Mouse (Mus musculus): ENCODE results near the gene Polr1b. TPM values are rescaled to one million over a fixed set of nuclear protein-coding genes. Genes with fewer than 3 reads are reported as not detected.
A peak's percentile ranks its signal among the peaks of the same experiment; 100 is the strongest.

The Polr1b gene
- total and polyA plus RNA-seq, 2 experiments from 2014 or later: 7.6 to 13.6 TPM

GRCm38 (mm10) chr2:129150386-129150785 lies 49.6 kb downstream of the Polr1b start:
- ATAC-seq (ENCODE audit: insufficient read depth, low read depth) (no peak), DNase-seq (ENCODE audit: low spot score) (no peak)
- Histone ChIP-seq H3K9me3 (replicated peaks; ENCODE audit: control insufficient read depth, low read length) (no peaks in the 10 kb centered on the region), H3K4me3 (ENCODE audit: low read depth, low read length) (no peak overlapping the region), H3K4me1 (ENCODE audit: control insufficient read depth, insufficient read depth) (no peaks in the 10 kb centered on the region), H3K4me2 (ENCODE audit: low read depth, low read length) (no peak overlapping the region), H3K36me3 (replicated peaks; ENCODE audit: control insufficient read depth, insufficient read depth, low read length) (no peaks in the 10 kb centered on the region), H3K27ac (ENCODE audit: low read depth) (no peak overlapping the region), H3K27me3 (ENCODE audit: control insufficient read depth, insufficient read depth, low read length) (no peaks in the 10 kb centered on the region), H3K9ac (replicated peaks; ENCODE audit: low read depth, low read length) (no peak overlapping the region)
- 72% methylated on average over 5 of the region's 5 CpGs for WGBS
- TF ChIP-seq EP300 (IDR thresholded peaks at IDR 0.05; ENCODE audit: low read depth) (no peak), CTCF (IDR thresholded peaks at IDR 0.05; ENCODE audit: low read depth) (no peak)

GRCm38 (mm10) chr2:129151111-129151510 lies 50.3 kb downstream of the Polr1b start:
- H3K27me3 ChIP-seq (ENCODE audit: control insufficient read depth, insufficient read depth, low read length): no peaks in the 10 kb centered on the region
- no peaks in the 10 kb centered on the region for H3K9me3 ChIP-seq (replicated peaks; ENCODE audit: control insufficient read depth, low read length)
- no peaks in the 10 kb centered on the region for H3K4me1 ChIP-seq (ENCODE audit: control insufficient read depth, insufficient read depth)
- TF ChIP-seq CTCF (IDR thresholded peaks at IDR 0.05; ENCODE audit: low read depth): no peak
- TF ChIP-seq EP300 (IDR thresholded peaks at IDR 0.05; ENCODE audit: low read depth): no peak
- H3K4me3 ChIP-seq (ENCODE audit: low read depth, low read length): no peak overlapping the region
- H3K9ac ChIP-seq (replicated peaks; ENCODE audit: low read depth, low read length): no peak overlapping the region
- 82% methylated on average over 9 of the region's 9 CpGs for WGBS
- no peak overlapping the region for H3K4me2 ChIP-seq (ENCODE audit: low read depth, low read length)
- H3K36me3 ChIP-seq (replicated peaks; ENCODE audit: control insufficient read depth, insufficient read depth, low read length): no peaks in the 10 kb centered on the region
- DNase-seq (ENCODE audit: low spot score): no peak
- no peak for ATAC-seq (ENCODE audit: insufficient read depth, low read depth)
- no peak overlapping the region for H3K27ac ChIP-seq (ENCODE audit: low read depth)

GRCm38 (mm10) chr2:129152751-129153150 lies 52.0 kb downstream of the Polr1b start:
- Histone ChIP-seq H3K9me3 (replicated peaks; ENCODE audit: control insufficient read depth, low read length) (no peaks in the 10 kb centered on the region), H3K4me1 (ENCODE audit: control insufficient read depth, insufficient read depth) (no peaks in the 10 kb centered on the region), H3K4me3 (ENCODE audit: low read depth, low read length) (no peak overlapping the region), H3K36me3 (replicated peaks; ENCODE audit: control insufficient read depth, insufficient read depth, low read length) (no peaks in the 10 kb centered on the region), H3K4me2 (ENCODE audit: low read depth, low read length) (no peak overlapping the region), H3K9ac (replicated peaks; ENCODE audit: low read depth, low read length) (no peak overlapping the region), H3K27me3 (ENCODE audit: control insufficient read depth, insufficient read depth, low read length) (no peaks in the 10 kb centered on the region), H3K27ac (ENCODE audit: low read depth) (no peak overlapping the region)
- WGBS: 65% methylated on average over 1 of the region's 1 CpGs
- ATAC-seq (ENCODE audit: insufficient read depth, low read depth): no peak
- no peak for DNase-seq (ENCODE audit: low spot score)
- TF ChIP-seq EP300 (IDR thresholded peaks at IDR 0.05; ENCODE audit: low read depth): no peak
- 0 out of 2 replicates have a peak, but pooled peaks have one; percentile 2 for TF ChIP-seq CTCF (IDR thresholded peaks at IDR 0.05; ENCODE audit: low read depth)

- TF ChIP-seq CTCF (IDR thresholded peaks at IDR 0.05; ENCODE audit: low read depth) (no peak), EP300 (IDR thresholded peaks at IDR 0.05; ENCODE audit: low read depth) (no peak)
- H3K9me3 ChIP-seq (replicated peaks; ENCODE audit: control insufficient read depth, low read length): 0 out of 2 replicates have a peak, but pooled peaks cover 4% of the 10 kb centered on the region
- no peaks in the 10 kb centered on the region for H3K27me3 ChIP-seq (ENCODE audit: control insufficient read depth, insufficient read depth, low read length)
- no peak overlapping the region for H3K4me3 ChIP-seq (ENCODE audit: low read depth, low read length)
- ATAC-seq (ENCODE audit: insufficient read depth, low read depth) (no peak), DNase-seq (ENCODE audit: low spot score) (no peak)
- no peak overlapping the region for H3K27ac ChIP-seq (ENCODE audit: low read depth)
- no peak overlapping the region for H3K9ac ChIP-seq (replicated peaks; ENCODE audit: low read depth, low read length)
- 51% methylated on average over 5 of the region's 5 CpGs for WGBS
- H3K4me2 ChIP-seq (ENCODE audit: low read depth, low read length): no peak overlapping the region
- H3K4me1 ChIP-seq (ENCODE audit: control insufficient read depth, insufficient read depth): no peaks in the 10 kb centered on the region
- H3K36me3 ChIP-seq (replicated peaks; ENCODE audit: control insufficient read depth, insufficient read depth, low read length): no peaks in the 10 kb centered on the region
These were observed 64.0 kb downstream of the Polr1b start for GRCm38 (mm10) chr2:129164815-129165214.

- Histone ChIP-seq H3K4me2 (ENCODE audit: low read depth, low read length) (no peak overlapping the region), H3K36me3 (replicated peaks; ENCODE audit: control insufficient read depth, insufficient read depth, low read length) (no peaks in the 10 kb centered on the region), H3K9ac (replicated peaks; ENCODE audit: low read depth, low read length) (no peak overlapping the region), H3K9me3 (replicated peaks; ENCODE audit: control insufficient read depth, low read length) (0 out of 2 replicates have a peak, but pooled peaks cover 4% of the 10 kb centered on the region), H3K27ac (ENCODE audit: low read depth) (peak overlapping the region; percentile 68), H3K4me3 (ENCODE audit: low read depth, low read length) (no peak overlapping the region), H3K4me1 (ENCODE audit: control insufficient read depth, insufficient read depth) (no peaks in the 10 kb centered on the region), H3K27me3 (ENCODE audit: control insufficient read depth, insufficient read depth, low read length) (no peaks in the 10 kb centered on the region)
- 31% methylated on average over 10 of the region's 10 CpGs for WGBS
- TF ChIP-seq EP300 (IDR thresholded peaks at IDR 0.05; ENCODE audit: low read depth): no peak
- TF ChIP-seq CTCF (IDR thresholded peaks at IDR 0.05; ENCODE audit: low read depth): no peak
- DNase-seq (ENCODE audit: low spot score) (peak; percentile 50), ATAC-seq (ENCODE audit: insufficient read depth, low read depth) (peak; percentile 85)
These were observed 66.0 kb downstream of the Polr1b start for GRCm38 (mm10) chr2:129166466-129167463.

Data from heart, postnatal 0 days (tissue).